Mouse (Mus musculus): ENCODE data around the gene Mybpc3. TPM values are rescaled to one million over a fixed set of nuclear protein-coding genes. Genes with fewer than 3 reads are reported as not detected.

Mybpc3 gene
- polyA plus RNA-seq, 1 experiment from 2014 or later: 0.13 TPM

DNA sequence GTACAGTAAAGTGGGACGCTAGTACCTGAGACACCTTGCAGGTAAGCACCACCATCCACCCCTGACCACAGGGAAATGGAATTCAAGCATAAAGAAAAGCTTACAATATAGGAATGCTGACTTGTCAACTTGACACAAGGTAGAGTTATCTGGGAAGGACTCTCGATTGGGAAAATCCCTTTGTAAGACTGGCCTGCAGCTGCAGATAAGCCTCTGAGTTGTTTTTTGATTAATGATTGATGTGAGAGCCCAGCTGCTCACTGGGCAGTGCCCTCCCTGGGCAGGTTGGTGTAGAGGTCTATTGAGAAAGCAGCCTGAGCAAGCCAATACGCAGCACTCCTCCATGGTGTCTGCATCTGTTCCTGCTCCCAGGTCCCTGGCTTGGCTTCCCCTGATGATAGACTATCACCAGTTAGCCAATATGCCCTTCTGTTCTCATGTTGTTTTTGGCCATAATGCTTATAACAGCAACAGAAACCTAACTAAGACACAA lies 35.0 kb downstream of the Mybpc3 start:
- Histone ChIP-seq H3K27ac (no peak overlapping the region), H3K36me3 (peaks cover 30% of the 10 kb centered on the region), H3K4me2 (no peak overlapping the region), H3K27me3 (no peaks in the 10 kb centered on the region), H3K9me3 (replicated peaks) (no peaks in the 10 kb centered on the region), H3K4me3 (replicated peaks) (no peak overlapping the region), H3K4me1 (no peaks in the 10 kb centered on the region), H3K9ac (no peak overlapping the region)
- 84% methylated on average over 3 of the region's 3 CpGs for WGBS
- no peak for ATAC-seq (replicated peaks; ENCODE audit: low FRiP score)

DNA sequence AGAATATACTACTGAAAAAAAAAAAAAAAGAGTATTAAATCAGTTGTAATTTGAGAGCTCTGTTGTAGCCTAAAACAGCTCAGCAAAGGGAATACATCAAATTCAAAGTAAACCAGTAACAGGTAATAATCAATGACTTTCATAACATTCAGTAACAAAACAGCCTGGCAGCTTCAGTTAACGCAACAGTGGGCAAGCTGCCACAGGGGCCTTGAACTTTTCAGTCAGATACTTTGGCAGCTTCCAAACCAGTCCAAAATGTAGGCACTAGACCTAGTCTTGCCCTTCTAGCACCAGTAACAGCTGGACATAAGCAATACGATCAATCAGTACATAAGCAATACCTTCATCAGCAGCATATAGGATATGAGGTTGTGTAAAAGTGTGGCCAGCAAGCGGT lies 36.1 kb downstream of the Mybpc3 start:
- Histone ChIP-seq H3K27me3 (no peaks in the 10 kb centered on the region), H3K4me3 (replicated peaks) (no peak overlapping the region), H3K4me2 (no peak overlapping the region), H3K36me3 (peaks cover 33% of the 10 kb centered on the region), H3K9ac (no peak overlapping the region), H3K4me1 (no peaks in the 10 kb centered on the region), H3K9me3 (replicated peaks) (no peaks in the 10 kb centered on the region), H3K27ac (no peak overlapping the region)
- ATAC-seq (replicated peaks; ENCODE audit: low FRiP score): no peak
- 92% methylated on average over 3 of the region's 3 CpGs for WGBS

DNA sequence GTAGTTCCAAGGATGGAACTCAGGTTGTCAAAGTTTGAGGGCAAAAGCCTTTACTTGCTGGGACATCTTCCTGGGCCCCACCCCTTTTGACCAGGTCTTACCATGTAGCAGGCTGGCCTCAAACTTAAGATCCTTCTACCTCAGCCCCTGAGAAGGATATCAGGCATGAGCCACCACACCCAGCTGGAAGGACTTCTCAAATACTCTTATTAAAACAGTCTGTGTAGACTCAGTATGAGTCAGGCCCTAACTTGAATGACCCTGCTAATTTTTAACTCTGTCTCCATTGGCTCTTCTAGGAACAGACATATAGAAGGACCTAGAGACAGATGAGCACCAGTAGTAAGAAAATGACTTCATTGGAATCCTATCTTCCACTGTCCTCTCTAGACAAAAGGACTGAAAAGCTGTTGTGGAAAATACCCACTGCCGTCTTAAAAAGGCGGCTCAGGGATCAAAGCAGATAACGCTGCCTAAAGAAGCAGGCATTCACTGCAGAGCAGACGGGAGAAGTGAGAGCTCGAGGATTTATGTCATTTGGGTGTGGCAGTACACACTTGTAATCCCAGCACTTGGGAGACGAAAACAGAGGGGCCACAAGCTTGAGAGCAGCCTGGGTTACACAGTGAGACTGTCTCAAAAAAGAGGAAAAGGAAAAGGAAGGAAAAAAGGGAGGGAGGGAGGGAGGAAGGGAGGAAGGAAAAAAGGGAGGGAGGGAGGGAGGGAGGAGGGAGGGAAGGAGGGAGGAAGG lies 39.2 kb downstream of the Mybpc3 start:
- Histone ChIP-seq H3K27ac (no peak overlapping the region), H3K4me3 (replicated peaks) (no peak overlapping the region), H3K36me3 (peaks cover 40% of the 10 kb centered on the region), H3K27me3 (no peaks in the 10 kb centered on the region), H3K9ac (no peak overlapping the region), H3K4me1 (no peaks in the 10 kb centered on the region), H3K9me3 (replicated peaks) (no peaks in the 10 kb centered on the region), H3K4me2 (no peak overlapping the region)
- no peak for ATAC-seq (replicated peaks; ENCODE audit: low FRiP score)
- 20% methylated on average over 6 of the region's 6 CpGs for WGBS

GRCm38 (mm10) chr2:91160591-91160990 lies 42.6 kb downstream of the Mybpc3 start:
- H3K4me1 ChIP-seq: no peaks in the 10 kb centered on the region
- WGBS: 77% methylated on average over 6 of the region's 6 CpGs
- H3K36me3 ChIP-seq: peaks cover 42% of the 10 kb centered on the region
- no peak overlapping the region for H3K4me3 ChIP-seq (replicated peaks)
- H3K4me2 ChIP-seq: no peak overlapping the region
- H3K9ac ChIP-seq: no peak overlapping the region
- ATAC-seq (replicated peaks; ENCODE audit: low FRiP score): no peak
- no peak overlapping the region for H3K27ac ChIP-seq
- H3K27me3 ChIP-seq: no peaks in the 10 kb centered on the region
- no peaks in the 10 kb centered on the region for H3K9me3 ChIP-seq (replicated peaks)

- WGBS: 75% methylated on average over 4 of the region's 4 CpGs
- no peak for ATAC-seq (replicated peaks; ENCODE audit: low FRiP score)
- H3K27ac ChIP-seq: no peak overlapping the region
- no peak overlapping the region for H3K4me3 ChIP-seq (replicated peaks)
- no peak overlapping the region for H3K4me2 ChIP-seq
- no peaks in the 10 kb centered on the region for H3K27me3 ChIP-seq
- H3K9ac ChIP-seq: no peak overlapping the region
- H3K9me3 ChIP-seq (replicated peaks): no peaks in the 10 kb centered on the region
- H3K4me1 ChIP-seq: no peaks in the 10 kb centered on the region
- peaks cover 57% of the 10 kb centered on the region for H3K36me3 ChIP-seq
Observed at GRCm38 (mm10) chr2:91162952-91163351, 45.0 kb downstream of the Mybpc3 start.

- Histone ChIP-seq H3K4me1 (no peaks in the 10 kb centered on the region), H3K9ac (no peak overlapping the region), H3K4me2 (no peak overlapping the region), H3K36me3 (peaks cover 54% of the 10 kb centered on the region), H3K9me3 (replicated peaks) (no peaks in the 10 kb centered on the region), H3K4me3 (replicated peaks) (no peak overlapping the region), H3K27ac (no peak overlapping the region), H3K27me3 (no peaks in the 10 kb centered on the region)
- WGBS: 80% methylated on average over 5 of the region's 5 CpGs
- no peak for ATAC-seq (replicated peaks; ENCODE audit: low FRiP score)
Observed at GRCm38 (mm10) chr2:91163532-91163931, 45.6 kb downstream of the Mybpc3 start.

GRCm38 (mm10) chr2:91164991-91165390 lies 47.0 kb downstream of the Mybpc3 start:
- WGBS: 89% methylated on average over 6 of the region's 6 CpGs
- Histone ChIP-seq H3K36me3 (peaks cover 54% of the 10 kb centered on the region), H3K27ac (no peak overlapping the region)

DNA sequence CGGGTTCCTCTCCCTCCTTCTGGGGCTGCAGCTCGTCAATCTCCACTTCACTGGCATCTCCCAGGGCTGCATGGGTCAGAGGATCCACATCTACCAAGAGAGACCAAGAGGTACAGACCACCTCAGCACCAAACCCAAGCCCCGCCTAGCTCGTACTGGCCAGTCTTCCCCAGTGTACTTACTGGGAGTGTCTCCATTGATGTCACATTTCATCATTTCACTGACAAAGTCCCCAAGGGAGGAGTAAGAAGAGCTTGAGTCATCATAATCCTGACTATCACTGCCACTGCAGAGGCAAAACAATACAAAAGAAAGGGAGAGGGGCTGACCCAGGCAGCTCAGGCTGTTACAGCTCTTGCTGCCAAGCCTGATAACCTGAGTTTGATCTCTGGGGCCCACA lies 49.7 kb downstream of the Mybpc3 start:
- no peak overlapping the region for H3K4me2 ChIP-seq
- H3K4me3 ChIP-seq (replicated peaks): no peak overlapping the region
- H3K9me3 ChIP-seq (replicated peaks): no peaks in the 10 kb centered on the region
- H3K4me1 ChIP-seq: no peaks in the 10 kb centered on the region
- H3K27me3 ChIP-seq: no peaks in the 10 kb centered on the region
- H3K27ac ChIP-seq: no peak overlapping the region
- 69% methylated on average over 4 of the region's 4 CpGs for WGBS
- ATAC-seq (replicated peaks; ENCODE audit: low FRiP score): no peak
- H3K9ac ChIP-seq: no peak overlapping the region
- peaks cover 43% of the 10 kb centered on the region for H3K36me3 ChIP-seq

More at GRCm38 (mm10) chr2:91164991-91165390, 47.0 kb downstream of the Mybpc3 start:
- no peaks in the 10 kb centered on the region for H3K27me3 ChIP-seq
- no peak overlapping the region for H3K4me2 ChIP-seq
- H3K4me3 ChIP-seq (replicated peaks): no peak overlapping the region
- H3K9ac ChIP-seq: no peak overlapping the region
- H3K4me1 ChIP-seq: no peaks in the 10 kb centered on the region
- ATAC-seq (replicated peaks; ENCODE audit: low FRiP score): no peak
- no peaks in the 10 kb centered on the region for H3K9me3 ChIP-seq (replicated peaks)

- H3K36me3 ChIP-seq: peaks cover 40% of the 10 kb centered on the region
- H3K9me3 ChIP-seq (replicated peaks): no peaks in the 10 kb centered on the region
- H3K27ac ChIP-seq: no peak overlapping the region
- no peak overlapping the region for H3K9ac ChIP-seq
- WGBS: 85% methylated on average over 25 of the region's 25 CpGs
- no peaks in the 10 kb centered on the region for H3K27me3 ChIP-seq
- H3K4me2 ChIP-seq: no peak overlapping the region
- ATAC-seq (replicated peaks; ENCODE audit: low FRiP score): no peak
- no peaks in the 10 kb centered on the region for H3K4me1 ChIP-seq
- no peak overlapping the region for H3K4me3 ChIP-seq (replicated peaks)
Observed at GRCm38 (mm10) chr2:91169587-91170322, 51.8 kb downstream of the Mybpc3 start.

DNA sequence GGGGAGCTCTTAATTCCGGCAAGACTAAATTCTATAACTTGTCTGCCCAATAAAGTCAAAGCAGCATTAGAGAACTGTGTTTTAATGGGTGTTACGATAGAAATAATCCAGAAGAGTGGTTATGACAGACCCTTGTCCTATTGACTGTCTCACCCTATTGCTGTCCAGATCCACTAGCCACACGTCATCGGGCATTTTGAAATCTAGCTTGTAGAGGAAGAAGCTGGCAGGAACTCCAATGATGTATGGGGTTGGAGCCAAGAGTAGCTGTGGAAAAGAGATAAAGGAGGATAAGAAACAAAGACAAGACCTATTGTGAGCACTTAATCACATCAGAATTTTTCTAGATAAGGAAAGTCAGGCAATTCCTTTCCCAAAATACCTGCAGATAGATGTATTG lies 57.5 kb downstream of the Mybpc3 start:
- H3K4me3 ChIP-seq (replicated peaks): no peak overlapping the region
- ATAC-seq (replicated peaks; ENCODE audit: low FRiP score): no peak
- H3K36me3 ChIP-seq: peaks cover 33% of the 10 kb centered on the region
- no peaks in the 10 kb centered on the region for H3K4me1 ChIP-seq
- no peak overlapping the region for H3K27ac ChIP-seq
- H3K9me3 ChIP-seq (replicated peaks): no peaks in the 10 kb centered on the region
- H3K27me3 ChIP-seq: no peaks in the 10 kb centered on the region
- WGBS: 90% methylated on average over 4 of the region's 4 CpGs
- H3K4me2 ChIP-seq: no peak overlapping the region
- no peak overlapping the region for H3K9ac ChIP-seq

DNA sequence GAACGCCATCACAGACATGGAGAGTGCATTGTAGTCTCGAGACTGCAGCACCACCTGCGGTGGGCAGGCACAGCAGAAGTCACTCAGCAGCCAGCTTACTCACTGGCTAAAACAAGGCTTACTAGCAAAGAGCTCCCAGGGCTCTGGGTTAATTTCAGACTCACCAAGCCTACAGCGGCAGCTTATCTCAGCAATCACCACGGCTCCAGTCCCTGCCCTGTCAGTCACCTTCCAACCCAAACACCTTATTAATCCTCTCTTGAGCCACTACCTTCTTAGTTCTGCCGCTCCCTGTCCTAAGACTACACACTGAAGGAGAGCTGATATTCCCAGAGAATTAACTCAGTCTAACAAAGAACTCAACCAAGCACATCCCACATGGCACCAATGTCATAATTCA lies 58.3 kb downstream of the Mybpc3 start:
- no peaks in the 10 kb centered on the region for H3K27me3 ChIP-seq
- no peak for ATAC-seq (replicated peaks; ENCODE audit: low FRiP score)
- H3K9me3 ChIP-seq (replicated peaks): no peaks in the 10 kb centered on the region
- H3K9ac ChIP-seq: no peak overlapping the region
- no peak overlapping the region for H3K27ac ChIP-seq
- H3K4me3 ChIP-seq (replicated peaks): no peak overlapping the region
- peaks cover 31% of the 10 kb centered on the region for H3K36me3 ChIP-seq
- H3K4me1 ChIP-seq: no peaks in the 10 kb centered on the region
- 75% methylated on average over 6 of the region's 6 CpGs for WGBS
- H3K4me2 ChIP-seq: no peak overlapping the region

DNA sequence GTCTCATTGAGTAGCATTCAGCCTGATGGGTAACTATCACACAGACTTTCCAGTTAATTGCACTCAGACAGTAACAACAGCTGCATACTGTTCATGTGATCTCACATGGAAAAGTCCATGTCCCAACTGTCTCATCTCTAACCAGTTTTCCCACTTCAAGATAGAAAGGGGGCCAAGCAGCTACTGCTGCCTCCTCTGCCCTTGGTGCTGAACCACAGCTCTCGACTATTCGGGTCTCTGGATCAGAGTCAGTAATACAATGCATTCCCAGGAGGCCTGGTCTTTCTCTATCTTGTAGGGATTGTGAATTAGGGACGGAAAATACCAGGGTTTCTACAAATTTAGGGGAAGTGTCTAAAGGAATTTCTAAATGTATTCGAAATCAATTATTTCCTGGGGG lies 61.9 kb downstream of the Mybpc3 start:
- no peak overlapping the region for H3K4me3 ChIP-seq (replicated peaks)
- H3K27me3 ChIP-seq: no peaks in the 10 kb centered on the region
- H3K36me3 ChIP-seq: peaks cover 23% of the 10 kb centered on the region
- 41% methylated on average over 4 of the region's 4 CpGs for WGBS
- ATAC-seq (replicated peaks; ENCODE audit: low FRiP score): no peak
- no peaks in the 10 kb centered on the region for H3K9me3 ChIP-seq (replicated peaks)
- H3K27ac ChIP-seq: no peak overlapping the region
- H3K4me1 ChIP-seq: peaks cover 17% of the 10 kb centered on the region
- H3K9ac ChIP-seq: no peak overlapping the region
- no peak overlapping the region for H3K4me2 ChIP-seq
